Mouse (Mus musculus) activated CD4-positive, CD25-positive, alpha-beta regulatory T cell (primary cell): ENCODE results near the gene Banf2. TPM values are rescaled to one million over a fixed set of nuclear protein-coding genes. Genes with fewer than 3 reads are reported as not detected.

Experiments used
- polyA plus RNA-seq, 2 experiments: library from polyadenylated mRNA; unstranded; fragments of 100-300 nt; shearing (Covaris generic); gene quantifications; one replicate each; pipeline ENCODE4 v1.2.1; 2017

Banf2 gene
- polyA plus RNA-seq = not detected

DNA sequence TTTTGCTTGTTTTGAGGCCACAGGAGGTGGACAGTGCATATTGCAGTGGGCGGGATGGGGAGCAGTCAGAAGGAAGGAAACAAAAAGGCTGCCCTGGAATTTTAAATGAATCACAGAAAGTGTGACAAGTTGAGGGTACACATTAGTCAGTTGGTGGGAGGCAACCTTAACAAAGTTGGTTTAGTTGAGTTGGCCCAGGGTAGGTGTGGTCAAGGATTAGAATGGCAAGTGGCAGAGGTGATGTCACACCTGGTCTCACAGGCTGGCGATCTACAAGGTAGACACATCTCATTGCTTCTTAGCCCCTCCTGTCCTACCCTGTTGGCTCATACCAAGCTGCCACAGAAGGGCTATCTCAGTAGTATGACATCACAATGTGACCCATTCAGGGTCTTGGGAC lies at the start of gene Banf2:
Gene Banf2 (plus strand): TSS at position 396 of the 400 bp plus-strand sequence.

DNA sequence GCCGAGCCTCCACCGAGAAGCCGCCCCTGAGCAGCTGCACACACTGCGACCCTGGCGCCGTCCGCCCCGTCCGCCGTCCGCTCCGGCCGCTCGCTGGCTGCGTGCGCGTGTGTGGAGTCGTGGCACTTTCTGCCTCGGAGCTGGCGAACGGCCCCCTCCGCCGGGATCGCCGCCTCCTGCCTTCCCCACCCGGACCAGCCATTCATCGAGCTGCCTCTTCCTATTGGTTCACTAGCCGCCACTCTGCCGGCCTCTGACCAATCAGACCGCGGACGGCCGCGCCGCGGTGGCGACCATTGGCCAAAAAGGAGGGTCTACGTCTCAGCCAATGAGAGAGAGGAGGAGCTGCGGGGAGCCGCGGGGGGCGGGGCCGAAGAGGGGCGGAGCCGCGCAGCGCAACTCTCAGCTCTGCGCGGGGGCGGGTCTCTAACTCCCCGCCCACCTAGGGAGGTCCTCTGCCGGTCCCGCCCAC lies 21.7 kb upstream of the Banf2 start, which contains the start of gene Rrbp1:
Gene Rrbp1 (minus strand): TSS at position 184 of the 472 bp plus-strand sequence.

Other genes starting within 250 kb of the Banf2 start
- under 1 TPM in 1 of 2 experiments, not detected in 1; 0.18 TPM for gene Bfsp1, start 169.9 kb upstream of the Banf2 start, polyA plus RNA-seq
- gene Dstn, start 117.7 kb upstream of the Banf2 start, polyA plus RNA-seq = 10 to 100 TPM; 36.3 to 55.0 TPM
- gene Rrbp1, start 21.8 kb upstream of the Banf2 start, polyA plus RNA-seq = 10 to 100 TPM; 27.3 to 35.2 TPM
- 1 to 10 TPM; 6.2 to 7.6 TPM for gene Mgme1, start 237.6 kb downstream of the Banf2 start, polyA plus RNA-seq
- gene Snx5, start 237.8 kb downstream of the Banf2 start, polyA plus RNA-seq = 100 to 1,000 TPM; 153 to 163 TPM